Mouse (Mus musculus) intestine, postnatal 0 days (tissue): Measurements from ENCODE around the gene Catspere2. TPM values are rescaled to one million over a fixed set of nuclear protein-coding genes. Genes with fewer than 3 reads are reported as not detected.

Source experiments
- ATAC-seq: fragments of 200-750 bp; cut with Nextera tagmentation; 2 replicates; pipeline ENCODE4 v1.8.0; 2017; ENCODE audit warnings: mild to moderate bottlenecking, moderate TSS enrichment, moderate library complexity
- H3K27ac ChIP-seq: fragments of 300-500 bp; sonication (generic); 2 replicates; pipeline ENCODE4 v1.5.1; 2014; ENCODE audit warnings: mild to moderate bottlenecking, low read depth, low read length, moderate library complexity
- H3K27me3 ChIP-seq: fragments of 300-500 bp; sonication (generic); replicated peaks from 2 replicates; pipeline ENCODE4 v1.6.1; 2014; ENCODE audit warnings: low read length, mixed read lengths; ENCODE audit not compliant: control insufficient read depth, insufficient read depth
- H3K36me3 ChIP-seq: fragments of 300-500 bp; sonication (generic); 2 replicates; pipeline ENCODE4 v1.6.1; 2014; ENCODE audit warnings: mild to moderate bottlenecking, moderate library complexity; ENCODE audit not compliant: control insufficient read depth, insufficient read depth
- H3K4me1 ChIP-seq: fragments of 300-500 bp; sonication (generic); replicated peaks from 2 replicates; pipeline ENCODE4 v1.6.1; 2014; ENCODE audit warnings: antibody characterized with exemption, low read length, mixed read lengths; ENCODE audit not compliant: control insufficient read depth, insufficient read depth
- H3K4me2 ChIP-seq: fragments of 300-500 bp; sonication (generic); replicated peaks from 2 replicates; pipeline ENCODE4 v1.6.1; 2014; ENCODE audit warnings: low read depth, mild to moderate bottlenecking, moderate library complexity
- H3K4me3 ChIP-seq: fragments of 300-500 bp; sonication (generic); 2 replicates; pipeline ENCODE4 v1.5.1; 2014; ENCODE audit warnings: low read depth, low read length
- H3K9ac ChIP-seq: fragments of 300-500 bp; sonication (generic); 2 replicates; pipeline ENCODE4 v1.6.1; 2014; ENCODE audit warnings: mild to moderate bottlenecking, low read depth, low read length
- H3K9me3 ChIP-seq: fragments of 300-500 bp; sonication (generic); 2 replicates; pipeline ENCODE4 v1.6.1; 2016; ENCODE audit warnings: mixed run types; ENCODE audit not compliant: control insufficient read depth
- CTCF ChIP-seq: sonication (generic); IDR thresholded peaks from 2 replicates; pipeline ENCODE4 v1.5.1; 2016; ENCODE audit warnings: low read depth, mild to moderate bottlenecking, control low read depth, antibody characterized with exemption, moderate library complexity
- WGBS: fragments of 180-500 bp; shearing (Covaris S2); extraction: QIAGEN DNeasy Blood & Tissue Kit; methylation state at CpG from one replicate; pipeline ENCODE4 v1.1.7; 2014; 5-methylcytosine and 5-hydroxymethylcytosine counted together
- polyA plus RNA-seq: library from polyadenylated mRNA; unstranded; fragments of >200 nt; fragmentation: Nextera tagmentation; extraction: Ambion mirVana; gene quantifications from 2 replicates; pipeline ENCODE4 v1.2.1, GENCODE M21; 2015

Gene Catspere2
- polyA plus RNA-seq, 1 experiment from 2014 or later: 0.17 TPM

DNA sequence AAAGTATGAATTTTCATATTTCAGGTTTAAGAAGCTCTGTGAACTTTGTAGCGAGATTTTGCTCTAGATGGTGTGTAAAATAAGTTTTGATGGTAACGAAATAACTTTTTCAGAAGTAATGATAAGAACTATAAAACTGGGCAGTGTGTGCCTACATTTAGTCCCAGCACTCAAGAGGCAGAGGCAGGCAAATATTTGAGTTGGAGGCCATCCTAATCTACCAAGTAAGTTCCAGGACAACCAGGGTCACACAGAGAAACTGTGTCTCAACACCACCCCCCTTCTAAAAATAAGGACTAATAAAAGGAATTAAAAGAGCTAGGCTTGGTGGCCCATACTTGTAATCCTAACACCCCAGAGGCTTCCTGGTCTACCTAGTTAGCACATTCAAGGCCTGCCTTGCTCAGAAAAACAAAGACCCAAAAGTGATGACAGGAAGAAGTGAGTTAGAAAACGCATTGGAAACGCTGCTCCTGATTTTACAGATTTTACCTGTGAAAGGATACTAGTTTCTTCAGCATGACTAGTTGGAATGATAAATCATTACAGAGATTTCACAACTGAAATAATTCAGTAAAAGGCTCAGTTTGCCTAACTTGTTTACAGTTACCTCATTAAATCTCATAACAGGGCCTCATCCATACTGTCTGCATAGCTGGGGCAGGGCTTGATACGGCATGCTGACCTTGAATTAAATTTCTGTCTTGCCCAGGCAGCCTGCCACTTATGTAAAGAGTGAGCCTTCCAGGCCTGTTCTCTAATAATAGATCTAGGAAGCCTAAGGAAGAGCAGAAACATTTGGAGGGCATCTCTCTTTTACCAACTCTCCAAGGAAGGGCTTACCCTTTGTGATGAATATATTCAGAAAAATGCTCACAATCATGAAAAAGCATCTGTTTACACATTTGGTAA is 236.2 kb downstream of the Catspere2 start:
- TF ChIP-seq CTCF: no peak
- Histone ChIP-seq H3K27ac (no peak overlapping the region), H3K36me3 (no peaks in the 10 kb centered on the region; the same call in 1 of the 2 replicates), H3K4me1 (no peaks in the 10 kb centered on the region), H3K4me2 (no peak overlapping the region), H3K4me3 (no peak overlapping the region), H3K27me3 (no peaks in the 10 kb centered on the region), H3K9me3 (no peaks in the 10 kb centered on the region), H3K9ac (no peak overlapping the region)
- WGBS: 60% methylated on average over 5 of the region's 5 CpGs
- ATAC-seq: no peak

Other genes with a start within 250 kb of the Catspere2 start
- gene Adss, start 186.9 kb upstream of the Catspere2 start, polyA plus RNA-seq: 26.2 and 28.5 TPM in 2 replicates
- 26.9 and 29.9 TPM in 2 replicates for gene Desi2, start 204.0 kb downstream of the Catspere2 start, polyA plus RNA-seq